Mouse (Mus musculus) forebrain, embryonic 15.5 days (tissue): Measurements from ENCODE around the gene Gale. TPM values are rescaled to one million over a fixed set of nuclear protein-coding genes. Genes with fewer than 3 reads are reported as not detected.

Experiments
- ATAC-seq: fragments of 200-750 bp; cut with Nextera tagmentation; replicated peaks from 2 replicates; pipeline ENCODE4 v1.8.0; 2017; ENCODE audit warnings: mild to moderate bottlenecking, moderate TSS enrichment, moderate library complexity
- H3K27ac ChIP-seq: fragments of 300-500 bp; sonication (generic); replicated peaks from 2 replicates; pipeline ENCODE4 v1.5.1; 2015; ENCODE audit warnings: mild to moderate bottlenecking, inconsistent platforms
- H3K27me3 ChIP-seq: fragments of 300-500 bp; sonication (generic); 2 replicates; pipeline ENCODE4 v1.6.1; 2015; ENCODE audit warnings: inconsistent platforms
- H3K36me3 ChIP-seq: fragments of 300-500 bp; sonication (generic); 2 replicates; pipeline ENCODE4 v1.6.1; 2015; ENCODE audit warnings: mild to moderate bottlenecking, inconsistent platforms
- H3K4me1 ChIP-seq: fragments of 300-500 bp; sonication (generic); 2 replicates; pipeline ENCODE4 v1.6.1; 2015; ENCODE audit warnings: inconsistent platforms
- H3K4me2 ChIP-seq: fragments of 300-500 bp; sonication (generic); replicated peaks from 2 replicates; pipeline ENCODE4 v1.6.1; 2015; ENCODE audit warnings: mild to moderate bottlenecking, inconsistent platforms
- H3K4me3 ChIP-seq: fragments of 300-500 bp; sonication (generic); 2 replicates; pipeline ENCODE4 v1.5.1; 2015; ENCODE audit warnings: mild to moderate bottlenecking, inconsistent platforms
- H3K9ac ChIP-seq: fragments of 300-500 bp; sonication (generic); replicated peaks from 2 replicates; pipeline ENCODE4 v1.6.1; 2015; ENCODE audit warnings: mild to moderate bottlenecking, inconsistent platforms
- H3K9me3 ChIP-seq: fragments of 300-500 bp; sonication (generic); 2 replicates; pipeline ENCODE4 v1.6.1; 2016; ENCODE audit warnings: inconsistent platforms
- WGBS: fragments of 180-500 bp; shearing (Covaris S2); methylation state at CpG from one replicate; pipeline ENCODE4 v1.1.7; 2015; ENCODE audit warnings: mixed read lengths; 5-methylcytosine and 5-hydroxymethylcytosine counted together
- polyA plus RNA-seq: library from polyadenylated mRNA; unstranded; fragments of >200 nt; fragmentation: Nextera tagmentation; extraction: Ambion mirVana; gene quantifications from 2 replicates; pipeline ENCODE4 v1.2.1, GENCODE M21; 2015

Gene Gale
- polyA plus RNA-seq, 1 experiment from 2014 or later, result 35.6 TPM

- H3K4me1 ChIP-seq, result peaks cover 17% of the 10 kb centered on the region
- ATAC-seq, result no peak; the same call in 1 of the 2 replicates
- H3K4me3 ChIP-seq, result peak overlapping the region; percentile 63
- peak overlapping the region; percentile 87 for H3K27ac ChIP-seq
- WGBS, result 7% methylated on average over 15 of the region's 15 CpGs
- H3K9me3 ChIP-seq, result no peaks in the 10 kb centered on the region
- peak overlapping the region; percentile 73 for H3K9ac ChIP-seq
- H3K4me2 ChIP-seq, result peak overlapping the region; percentile 94
- peaks cover 38% of the 10 kb centered on the region for H3K36me3 ChIP-seq
- no peaks in the 10 kb centered on the region for H3K27me3 ChIP-seq
Measured at GRCm38 (mm10) chr4:135962946-135963345, 581 bp upstream of the Gale start.

GRCm38 (mm10) chr4:135964426-135964825 is 899 bp downstream of the Gale start:
- Histone ChIP-seq H3K4me3 (peak overlapping the region; percentile 63), H3K9me3 (no peaks in the 10 kb centered on the region), H3K36me3 (peaks cover 43% of the 10 kb centered on the region), H3K27ac (no peak overlapping the region), H3K27me3 (no peaks in the 10 kb centered on the region), H3K9ac (peak overlapping the region; percentile 73), H3K4me2 (peak overlapping the region; percentile 94), H3K4me1 (peaks cover 17% of the 10 kb centered on the region)
- 3% methylated on average over 11 of the region's 12 CpGs for WGBS
- ATAC-seq, result 0 out of 2 replicates have a peak, but pooled peaks have one; percentile 2

- no peak overlapping the region for H3K4me2 ChIP-seq
- no peak for ATAC-seq
Measured at GRCm38 (mm10) chr4:135965113-135965512, 1.6 kb downstream of the Gale start.

GRCm38 (mm10) chr4:135966283-135966682 is 2.8 kb downstream of the Gale start:
- 93% methylated on average over 16 of the region's 16 CpGs for WGBS

More at GRCm38 (mm10) chr4:135965113-135965512, 1.6 kb downstream of the Gale start:
- Histone ChIP-seq H3K9me3 (no peaks in the 10 kb centered on the region), H3K27ac (no peak overlapping the region), H3K36me3 (peaks cover 50% of the 10 kb centered on the region), H3K27me3 (no peaks in the 10 kb centered on the region), H3K9ac (no peak overlapping the region), H3K4me1 (peaks cover 17% of the 10 kb centered on the region), H3K4me3 (no peak overlapping the region)
- 89% methylated on average over 9 of the region's 9 CpGs for WGBS

GRCm38 (mm10) chr4:135967086-135967760 is 3.7 kb downstream of the Gale start:
- Histone ChIP-seq H3K9me3 (no peaks in the 10 kb centered on the region), H3K4me3 (no peak overlapping the region), H3K27me3 (no peaks in the 10 kb centered on the region), H3K4me1 (peaks cover 32% of the 10 kb centered on the region), H3K4me2 (no peak overlapping the region), H3K27ac (no peak overlapping the region), H3K36me3 (peaks cover 48% of the 10 kb centered on the region), H3K9ac (no peak overlapping the region)
- 83% methylated on average over 18 of the region's 18 CpGs for WGBS
- ATAC-seq, result no peak

More at GRCm38 (mm10) chr4:135966283-135966682, 2.8 kb downstream of the Gale start:
- Histone ChIP-seq H3K4me3 (no peak overlapping the region), H3K9me3 (no peaks in the 10 kb centered on the region), H3K27ac (no peak overlapping the region), H3K36me3 (peaks cover 56% of the 10 kb centered on the region), H3K4me1 (peaks cover 25% of the 10 kb centered on the region), H3K9ac (no peak overlapping the region), H3K27me3 (no peaks in the 10 kb centered on the region), H3K4me2 (no peak overlapping the region)
- ATAC-seq, result no peak

- Histone ChIP-seq H3K27ac (no peak overlapping the region), H3K27me3 (no peaks in the 10 kb centered on the region), H3K4me2 (no peak overlapping the region), H3K4me3 (no peak overlapping the region), H3K9me3 (no peaks in the 10 kb centered on the region), H3K4me1 (peaks cover 30% of the 10 kb centered on the region), H3K9ac (no peak overlapping the region), H3K36me3 (peaks cover 48% of the 10 kb centered on the region)
- 78% methylated on average over 19 of the region's 19 CpGs for WGBS
- ATAC-seq, result no peak
Measured at GRCm38 (mm10) chr4:135968271-135968869, 4.8 kb downstream of the Gale start.

- Histone ChIP-seq H3K4me1 (peaks cover 27% of the 10 kb centered on the region), H3K4me3 (no peak overlapping the region), H3K27ac (no peak overlapping the region), H3K27me3 (no peaks in the 10 kb centered on the region), H3K9ac (no peak overlapping the region), H3K4me2 (no peak overlapping the region), H3K9me3 (no peaks in the 10 kb centered on the region), H3K36me3 (peaks cover 48% of the 10 kb centered on the region)
- ATAC-seq, result no peak
- WGBS, result 91% methylated on average over 13 of the region's 13 CpGs
Measured at GRCm38 (mm10) chr4:135969070-135969750, 5.7 kb downstream of the Gale start.

GRCm38 (mm10) chr4:135970585-135970984 is 7.1 kb downstream of the Gale start:
- no peaks in the 10 kb centered on the region for H3K9me3 ChIP-seq
- no peak overlapping the region for H3K9ac ChIP-seq
- peaks cover 20% of the 10 kb centered on the region for H3K4me1 ChIP-seq
- H3K36me3 ChIP-seq, result peaks cover 58% of the 10 kb centered on the region
- no peaks in the 10 kb centered on the region for H3K27me3 ChIP-seq
- peak overlapping the region; percentile 85; the same call in 1 of the 2 replicates for H3K4me2 ChIP-seq
- no peak overlapping the region for H3K27ac ChIP-seq
- 88% methylated on average over 11 of the region's 11 CpGs for WGBS
- ATAC-seq, result no peak
- 0 out of 2 replicates have a peak overlapping the region, but pooled peaks have one; percentile 3 for H3K4me3 ChIP-seq

GRCm38 (mm10) chr4:135971805-135972555 is 8.5 kb downstream of the Gale start:
- Histone ChIP-seq H3K36me3 (peaks cover 60% of the 10 kb centered on the region), H3K4me2 (peak overlapping the region; percentile 85), H3K4me3 (peak overlapping the region; percentile 84), H3K27me3 (no peaks in the 10 kb centered on the region), H3K9ac (peak overlapping the region; percentile 91), H3K9me3 (no peaks in the 10 kb centered on the region), H3K27ac (peak overlapping the region; percentile 66), H3K4me1 (peaks cover 20% of the 10 kb centered on the region)
- under 1% methylated on average over 35 of the region's 35 CpGs for WGBS
- ATAC-seq, result peak; percentile 46

GRCm38 (mm10) chr4:135972556-135972906 is 9.0 kb downstream of the Gale start, which contains the start of gene Lypla2:
Lypla2 (minus strand) TSS chr4:135972626.
- peak within 1 kb of the TSS; percentile 66 for H3K27ac ChIP-seq
- ATAC-seq, result peak; percentile 85
- WGBS, result under 1% methylated on average over 18 of the region's 19 CpGs
- H3K9ac ChIP-seq, result peak within 1 kb of the TSS; percentile 91
- H3K9me3 ChIP-seq, result no peaks in the 10 kb centered on the region
- H3K4me3 ChIP-seq, result peak within 1 kb of the TSS; percentile 84
- H3K36me3 ChIP-seq, result peaks cover 58% of the 10 kb centered on the region
- peak within 1 kb of the TSS; percentile 85 for H3K4me2 ChIP-seq
- peaks cover 20% of the 10 kb centered on the region for H3K4me1 ChIP-seq
- no peaks in the 10 kb centered on the region for H3K27me3 ChIP-seq

- peak overlapping the region; percentile 91 for H3K9ac ChIP-seq
- no peak; the same call in 1 of the 2 replicates for ATAC-seq
- 79% methylated on average over 13 of the region's 13 CpGs for WGBS
- H3K27me3 ChIP-seq, result no peaks in the 10 kb centered on the region
- H3K36me3 ChIP-seq, result peaks cover 51% of the 10 kb centered on the region
- H3K9me3 ChIP-seq, result no peaks in the 10 kb centered on the region
- peak overlapping the region; percentile 85 for H3K4me2 ChIP-seq
- H3K4me1 ChIP-seq, result peaks cover 20% of the 10 kb centered on the region
- peak overlapping the region; percentile 84 for H3K4me3 ChIP-seq
- no peak overlapping the region for H3K27ac ChIP-seq
Measured at GRCm38 (mm10) chr4:135972911-135973811, 9.6 kb downstream of the Gale start.
